Mouse (Mus musculus) brain, embryonic 14.5 days (tissue): ENCODE measurements around the gene Robo1.

ENCODE experiments used
- CTCF ChIP-seq: fragments of 200-500 bp; IDR thresholded peaks from 2 replicates; pipeline ENCODE4 v1.5.1; 2012; ENCODE audit warnings: inconsistent platforms, mild to moderate bottlenecking, moderate library complexity, borderline replicate concordance; ENCODE audit not compliant: insufficient read depth, insufficient read length; ENCODE audit errors: extremely low read depth
- POLR2A ChIP-seq: fragments of 200-500 bp; IDR thresholded peaks from 2 replicates; pipeline ENCODE4 v1.6.1; 2012; ENCODE audit warnings: mild to moderate bottlenecking, inconsistent platforms, borderline replicate concordance; ENCODE audit not compliant: poor library complexity, insufficient read depth, insufficient read length, severe bottlenecking; ENCODE audit errors: extremely low read depth

- TF ChIP-seq CTCF (no peak), POLR2A (no peak)
Measured at GRCm38 (mm10) chr16:72719063-72719462, 411.0 kb downstream of the Robo1 start.
